28 mouse cellular contexts compared by ENCODE assay signal in genomic region chr8:101782556-101782955, GRCm38 (mm10).
A peak's percentile ranks its signal among the peaks of the same experiment; 100 is the strongest.
DNase-seq lines count a peak whose midpoint lies in the region; ATAC-seq and TF ChIP-seq lines count a peak whose summit lies in the region.
"Had no signal": no experiment of that assay in that cellular context is flagged by ENCODE, and none has a peak within 500 bp of the region (broad histone marks: within the 10 kb centered on the region; RNA-seq: fewer than 3 reads in every experiment).

No protein-coding gene starts in this region.

- WGBS in hindbrain, embryonic 12.5 days: 68% methylated on average over 2 of the region's 2 CpGs
- 61% methylated on average over 2 of the region's 2 CpGs for WGBS in hindbrain, postnatal 0 days
- WGBS in midbrain, embryonic 11.5 days: 61% methylated on average over 2 of the region's 2 CpGs
- 55% methylated on average over 2 of the region's 2 CpGs for WGBS in midbrain, embryonic 16.5 days

- no peak overlapping the region for H3K27ac ChIP-seq in hindbrain, embryonic 12.5 days
- H3K27ac ChIP-seq in hindbrain, postnatal 0 days: no peak overlapping the region
- H3K27ac ChIP-seq in midbrain, embryonic 11.5 days (ENCODE audit: low read depth, low read length): no peak overlapping the region
- no peak overlapping the region for H3K27ac ChIP-seq in midbrain, embryonic 16.5 days (ENCODE audit: low read length)
- 0 out of 2 replicates have a peak overlapping the region, but pooled peaks have one; percentile 46 for H3K27ac ChIP-seq in cortical plate, adult 2 months (ENCODE audit: insufficient read depth, low read length)
- H3K27ac ChIP-seq: embryonic facial prominence, embryonic 13.5 days; embryonic facial prominence, embryonic 15.5 days; forebrain, embryonic 10.5 days; forebrain, embryonic 12.5 days; forebrain, embryonic 15.5 days had no signal

- no peak for TF ChIP-seq CTCF in hindbrain, postnatal 0 days (IDR thresholded peaks at IDR 0.05; ENCODE audit: low read depth)
- no peak for TF ChIP-seq CTCF in cortical plate, adult 2 months (IDR thresholded peaks at IDR 0.05; ENCODE audit: extremely low read depth, insufficient read depth, low read length)

- no peak overlapping the region for H3K9ac ChIP-seq in hindbrain, embryonic 12.5 days
- H3K9ac ChIP-seq in hindbrain, postnatal 0 days (replicated peaks; ENCODE audit: low read length): no peak overlapping the region
- H3K9ac ChIP-seq in midbrain, embryonic 11.5 days (ENCODE audit: low read length): no peak overlapping the region
- H3K9ac ChIP-seq in midbrain, embryonic 16.5 days (ENCODE audit: low read depth, low read length): no peak overlapping the region
- H3K9ac ChIP-seq: embryonic facial prominence, embryonic 13.5 days; embryonic facial prominence, embryonic 15.5 days; forebrain, embryonic 12.5 days; forebrain, embryonic 15.5 days had no signal

- H3K9me3 ChIP-seq in hindbrain, embryonic 12.5 days (replicated peaks): no peaks in the 10 kb centered on the region
- H3K9me3 ChIP-seq in hindbrain, postnatal 0 days (ENCODE audit: low read length): no peaks in the 10 kb centered on the region
- H3K9me3 ChIP-seq in midbrain, embryonic 11.5 days (ENCODE audit: control insufficient read depth, low read length): no peaks in the 10 kb centered on the region
- H3K9me3 ChIP-seq in midbrain, embryonic 16.5 days (replicated peaks; ENCODE audit: control insufficient read depth, low read length, poor library complexity, severe bottlenecking): no peaks in the 10 kb centered on the region
- H3K9me3 ChIP-seq: embryonic facial prominence, embryonic 13.5 days; embryonic facial prominence, embryonic 15.5 days; forebrain, embryonic 10.5 days; forebrain, embryonic 12.5 days; forebrain, embryonic 15.5 days had no signal

- ATAC-seq in hindbrain, embryonic 12.5 days (ENCODE audit: low FRiP score): 0 out of 2 replicates have a peak, but pooled peaks have one; percentile 18
- ATAC-seq in hindbrain, postnatal 0 days: no peak
- peak; percentile 12; the same call in 1 of the 2 replicates for ATAC-seq in midbrain, embryonic 11.5 days (ENCODE audit: low FRiP score)
- ATAC-seq in midbrain, embryonic 16.5 days: no peak
- ATAC-seq: activated CD4-positive, CD25-positive, alpha-beta regulatory T cell, adult 4 months; CD4-positive, CD25-positive, alpha-beta regulatory T cell, adult 4 months; forebrain, embryonic 15.5 days; Patski had no signal

- no peaks in the 10 kb centered on the region for H3K36me3 ChIP-seq in hindbrain, embryonic 12.5 days
- no peaks in the 10 kb centered on the region for H3K36me3 ChIP-seq in hindbrain, postnatal 0 days (ENCODE audit: insufficient read depth, low read length)
- no peaks in the 10 kb centered on the region for H3K36me3 ChIP-seq in midbrain, embryonic 11.5 days (ENCODE audit: control insufficient read depth, insufficient read depth, low read length)
- no peaks in the 10 kb centered on the region for H3K36me3 ChIP-seq in midbrain, embryonic 16.5 days (ENCODE audit: control insufficient read depth, insufficient read depth, low read length)
- H3K36me3 ChIP-seq: embryonic facial prominence, embryonic 13.5 days; embryonic facial prominence, embryonic 15.5 days; forebrain, embryonic 10.5 days; forebrain, embryonic 12.5 days; forebrain, embryonic 15.5 days; G1E had no signal

- no peak for TF ChIP-seq POLR2A in cortical plate, adult 2 months (IDR thresholded peaks at IDR 0.05; ENCODE audit: extremely low read depth, insufficient read depth, low read length)

- DNase-seq in heart, adult 11 months: peak; percentile 88
- no peak for DNase-seq in heart, postnatal 25 days (ENCODE audit: low spot score)
- no peak for DNase-seq in hindbrain, postnatal 0 days (ENCODE audit: low spot score)
- peak; percentile 69 for DNase-seq in midbrain, embryonic 11.5 days (ENCODE audit: low spot score, missing footprints)
- DNase-seq: adrenal gland, adult 8-10 months; adrenal gland, postnatal 14 days; adrenal gland, postnatal 36 days; B cell, adult 2 months; cerebellum, adult 11-12 months; cerebellum, adult 2 months; cerebellum, adult 9-10 months; cerebellum, postnatal 10 days; cerebellum, postnatal 25 days; embryo, embryonic 11 days had no signal

- no peaks in the 10 kb centered on the region for H3K27me3 ChIP-seq in hindbrain, embryonic 12.5 days
- no peaks in the 10 kb centered on the region for H3K27me3 ChIP-seq in hindbrain, postnatal 0 days (ENCODE audit: insufficient read depth, low read length)
- H3K27me3 ChIP-seq in midbrain, embryonic 11.5 days (ENCODE audit: control insufficient read depth, insufficient read depth, low read length): no peaks in the 10 kb centered on the region
- no peaks in the 10 kb centered on the region for H3K27me3 ChIP-seq in midbrain, embryonic 16.5 days (ENCODE audit: control insufficient read depth, insufficient read depth, low read depth, low read length)
- H3K27me3 ChIP-seq: CH12.LX; embryonic facial prominence, embryonic 13.5 days; embryonic facial prominence, embryonic 15.5 days; forebrain, embryonic 12.5 days; forebrain, embryonic 15.5 days; Patski had no signal

- H3K4me3 ChIP-seq in hindbrain, embryonic 12.5 days: no peak overlapping the region
- H3K4me3 ChIP-seq in hindbrain, postnatal 0 days (ENCODE audit: low read length): no peak overlapping the region
- no peak overlapping the region for H3K4me3 ChIP-seq in midbrain, embryonic 11.5 days (ENCODE audit: low read depth, low read length)
- no peak overlapping the region for H3K4me3 ChIP-seq in midbrain, embryonic 16.5 days (ENCODE audit: low read depth, low read length)
- no peak overlapping the region for H3K4me3 ChIP-seq in cortical plate, adult 2 months (ENCODE audit: insufficient read depth, low read length)
- H3K4me3 ChIP-seq: embryonic facial prominence, embryonic 13.5 days; embryonic facial prominence, embryonic 15.5 days; erythroblast, embryonic 14.5 days; forebrain, embryonic 10.5 days; forebrain, embryonic 12.5 days; forebrain, embryonic 15.5 days had no signal

- 0 out of 2 replicates have a peak, but pooled peaks cover 4% of the 10 kb centered on the region for H3K4me1 ChIP-seq in hindbrain, embryonic 12.5 days
- H3K4me1 ChIP-seq in hindbrain, postnatal 0 days (ENCODE audit: insufficient read depth, low read length): no peaks in the 10 kb centered on the region
- H3K4me1 ChIP-seq in midbrain, embryonic 11.5 days (ENCODE audit: control insufficient read depth, insufficient read depth, low read length): no peaks in the 10 kb centered on the region
- H3K4me1 ChIP-seq in midbrain, embryonic 16.5 days (ENCODE audit: control insufficient read depth, insufficient read depth, low read length): no peaks in the 10 kb centered on the region
- H3K4me1 ChIP-seq in cortical plate, adult 2 months (ENCODE audit: control insufficient read depth, insufficient read depth, low read length): no peaks in the 10 kb centered on the region; the same call in 1 of the 2 replicates
- H3K4me1 ChIP-seq: embryonic facial prominence, embryonic 13.5 days; embryonic facial prominence, embryonic 15.5 days; forebrain, embryonic 10.5 days; forebrain, embryonic 15.5 days had no signal

- intact Hi-C loops in heart, postnatal 25 days (cut with DNase I): no loop called here

- no peak overlapping the region for H3K4me2 ChIP-seq in hindbrain, embryonic 12.5 days (replicated peaks)
- H3K4me2 ChIP-seq in hindbrain, postnatal 0 days (ENCODE audit: low read depth, low read length): no peak overlapping the region
- H3K4me2 ChIP-seq in midbrain, embryonic 11.5 days: no peak overlapping the region
- no peak overlapping the region for H3K4me2 ChIP-seq in midbrain, embryonic 16.5 days (ENCODE audit: low read length)
- H3K4me2 ChIP-seq: embryonic facial prominence, embryonic 13.5 days; embryonic facial prominence, embryonic 15.5 days; forebrain, embryonic 12.5 days; forebrain, embryonic 15.5 days had no signal

Comparison
In these comparisons a context has a peak if more than half of its experiments do, and no peak if none do; other contexts are left out.
1. DNase-seq: peak in heart, adult 11 months (single experiment) and midbrain, embryonic 11.5 days (single experiment); none in heart, postnatal 25 days (single experiment) and hindbrain, postnatal 0 days (single experiment).
2. ATAC-seq: peak in hindbrain, embryonic 12.5 days (single experiment) and midbrain, embryonic 11.5 days (single experiment); none in hindbrain, postnatal 0 days (single experiment) and midbrain, embryonic 16.5 days (single experiment).